Mouse (Mus musculus): Measurements from ENCODE around the gene AC170998.1. TPM values are rescaled to one million over a fixed set of nuclear protein-coding genes. Genes with fewer than 3 reads are reported as not detected.
"Not testable (repeated sequence)": the region's sequence is repeated elsewhere in the genome, so short reads cannot be mapped to it uniquely, and the experiment has no call there.

AC170998.1 gene
- polyA plus RNA-seq, 1 experiment from 2014 or later: 2.3 TPM

GRCm38 (mm10) chr17:28761871-28762270, 36.0 kb downstream of the AC170998.1 start:
- Histone ChIP-seq H3K4me1 (ENCODE audit: control insufficient read depth, insufficient read depth, low read length) (no peaks in the 10 kb centered on the region), H3K9ac (ENCODE audit: low read depth, low read length) (no peak overlapping the region), H3K27me3 (ENCODE audit: control insufficient read depth, insufficient read depth, low read depth, low read length) (no peaks in the 10 kb centered on the region), H3K36me3 (ENCODE audit: control insufficient read depth, insufficient read depth, low read length) (no peaks in the 10 kb centered on the region), H3K27ac (ENCODE audit: low read length) (no peak overlapping the region), H3K4me2 (ENCODE audit: low read length) (no peak overlapping the region), H3K9me3 (replicated peaks; ENCODE audit: control insufficient read depth, low read length, poor library complexity, severe bottlenecking) (no peaks in the 10 kb centered on the region), H3K4me3 (ENCODE audit: low read depth, low read length) (no peak overlapping the region)
- 14% methylated on average over 3 of the region's 3 CpGs for WGBS
- ATAC-seq: no peak

GRCm38 (mm10) chr17:28766203-28766602, 40.3 kb downstream of the AC170998.1 start:
- Histone ChIP-seq H3K4me1 (ENCODE audit: control insufficient read depth, insufficient read depth, low read length) (peaks cover 14% of the 10 kb centered on the region), H3K4me3 (ENCODE audit: low read depth, low read length) (no peak overlapping the region), H3K27ac (ENCODE audit: low read length) (no peak overlapping the region), H3K9me3 (replicated peaks; ENCODE audit: control insufficient read depth, low read length, poor library complexity, severe bottlenecking) (no peaks in the 10 kb centered on the region), H3K27me3 (ENCODE audit: control insufficient read depth, insufficient read depth, low read depth, low read length) (peaks cover 26% of the 10 kb centered on the region), H3K36me3 (ENCODE audit: control insufficient read depth, insufficient read depth, low read length) (no peaks in the 10 kb centered on the region), H3K9ac (ENCODE audit: low read depth, low read length) (no peak overlapping the region), H3K4me2 (ENCODE audit: low read length) (no peak overlapping the region)
- 68% methylated on average over 3 of the region's 3 CpGs for WGBS
- ATAC-seq: no peak

GRCm38 (mm10) chr17:28766781-28767515, 41.1 kb downstream of the AC170998.1 start:
- peaks cover 14% of the 10 kb centered on the region for H3K4me1 ChIP-seq (ENCODE audit: control insufficient read depth, insufficient read depth, low read length)
- H3K36me3 ChIP-seq (ENCODE audit: control insufficient read depth, insufficient read depth, low read length): no peaks in the 10 kb centered on the region
- no peak for ATAC-seq
- H3K27ac ChIP-seq (ENCODE audit: low read length): no peak overlapping the region
- H3K9ac ChIP-seq (ENCODE audit: low read depth, low read length): no peak overlapping the region
- H3K27me3 ChIP-seq (ENCODE audit: control insufficient read depth, insufficient read depth, low read depth, low read length): peaks cover 26% of the 10 kb centered on the region
- no peak overlapping the region for H3K4me2 ChIP-seq (ENCODE audit: low read length)
- no peak overlapping the region for H3K4me3 ChIP-seq (ENCODE audit: low read depth, low read length)
- WGBS: 73% methylated on average over 11 of the region's 11 CpGs
- H3K9me3 ChIP-seq (replicated peaks; ENCODE audit: control insufficient read depth, low read length, poor library complexity, severe bottlenecking): no peaks in the 10 kb centered on the region

GRCm38 (mm10) chr17:28769121-28769874, 43.4 kb downstream of the AC170998.1 start, which contains the start of gene Mapk13:
TSS of gene Mapk13 (plus strand) at chr17:28769297.
- Histone ChIP-seq H3K36me3 (ENCODE audit: control insufficient read depth, insufficient read depth, low read length) (no peaks in the 10 kb centered on the region), H3K4me1 (ENCODE audit: control insufficient read depth, insufficient read depth, low read length) (peaks cover 14% of the 10 kb centered on the region), H3K27me3 (ENCODE audit: control insufficient read depth, insufficient read depth, low read depth, low read length) (peaks cover 26% of the 10 kb centered on the region), H3K9me3 (replicated peaks; ENCODE audit: control insufficient read depth, low read length, poor library complexity, severe bottlenecking) (no peaks in the 10 kb centered on the region), H3K4me3 (ENCODE audit: low read depth, low read length) (peak within 1 kb of the TSS; percentile 38), H3K4me2 (ENCODE audit: low read length) (peak within 1 kb of the TSS; percentile 60), H3K27ac (ENCODE audit: low read length) (no peak within 1 kb of the TSS), H3K9ac (ENCODE audit: low read depth, low read length) (peak within 1 kb of the TSS; percentile 33)
- ATAC-seq: no peak
- 1% methylated on average over 44 of the region's 58 CpGs for WGBS

GRCm38 (mm10) chr17:28769875-28770421, 44.1 kb downstream of the AC170998.1 start:
- Histone ChIP-seq H3K27ac (ENCODE audit: low read length) (no peak overlapping the region), H3K4me3 (ENCODE audit: low read depth, low read length) (peak overlapping the region; percentile 38), H3K9me3 (replicated peaks; ENCODE audit: control insufficient read depth, low read length, poor library complexity, severe bottlenecking) (no peaks in the 10 kb centered on the region), H3K27me3 (ENCODE audit: control insufficient read depth, insufficient read depth, low read depth, low read length) (peaks cover 26% of the 10 kb centered on the region), H3K9ac (ENCODE audit: low read depth, low read length) (peak overlapping the region; percentile 33), H3K4me2 (ENCODE audit: low read length) (peak overlapping the region; percentile 60), H3K4me1 (ENCODE audit: control insufficient read depth, insufficient read depth, low read length) (peaks cover 14% of the 10 kb centered on the region), H3K36me3 (ENCODE audit: control insufficient read depth, insufficient read depth, low read length) (no peaks in the 10 kb centered on the region)
- ATAC-seq: no peak
- WGBS: 5% methylated on average over 24 of the region's 24 CpGs

GRCm38 (mm10) chr17:28771289-28771688, 45.4 kb downstream of the AC170998.1 start:
- Histone ChIP-seq H3K36me3 (ENCODE audit: control insufficient read depth, insufficient read depth, low read length) (no peaks in the 10 kb centered on the region), H3K9ac (ENCODE audit: low read depth, low read length) (no peak overlapping the region), H3K4me1 (ENCODE audit: control insufficient read depth, insufficient read depth, low read length) (peaks cover 14% of the 10 kb centered on the region), H3K27me3 (ENCODE audit: control insufficient read depth, insufficient read depth, low read depth, low read length) (peaks cover 26% of the 10 kb centered on the region), H3K27ac (ENCODE audit: low read length) (no peak overlapping the region), H3K4me2 (ENCODE audit: low read length) (no peak overlapping the region), H3K9me3 (replicated peaks; ENCODE audit: control insufficient read depth, low read length, poor library complexity, severe bottlenecking) (no peaks in the 10 kb centered on the region), H3K4me3 (ENCODE audit: low read depth, low read length) (no peak overlapping the region)
- WGBS: 96% methylated on average over 3 of the region's 5 CpGs
- ATAC-seq: no peak

GRCm38 (mm10) chr17:28774303-28774702, 48.4 kb downstream of the AC170998.1 start:
- WGBS: 99% methylated on average over 7 of the region's 9 CpGs
- not testable (repeated sequence) for H3K36me3 ChIP-seq (ENCODE audit: control insufficient read depth, insufficient read depth, low read length); H3K27ac ChIP-seq (ENCODE audit: low read length); H3K9ac ChIP-seq (ENCODE audit: low read depth, low read length); H3K9me3 ChIP-seq (replicated peaks; ENCODE audit: control insufficient read depth, low read length, poor library complexity, severe bottlenecking); H3K4me1 ChIP-seq (ENCODE audit: control insufficient read depth, insufficient read depth, low read length); ATAC-seq; H3K4me3 ChIP-seq (ENCODE audit: low read depth, low read length); H3K4me2 ChIP-seq (ENCODE audit: low read length)
- peaks cover 13% of the 10 kb centered on the region for H3K27me3 ChIP-seq (ENCODE audit: control insufficient read depth, insufficient read depth, low read depth, low read length)

GRCm38 (mm10) chr17:28775161-28775560, 49.3 kb downstream of the AC170998.1 start:
- whole genome bisulfite sequencing: 90% methylated on average over 4 of the region's 4 CpGs
- H3K9me3 ChIP-seq (replicated peaks; ENCODE audit: control insufficient read depth, low read length, poor library complexity, severe bottlenecking): no peaks in the 10 kb centered on the region
- H3K27ac ChIP-seq (ENCODE audit: low read length): no peak overlapping the region
- H3K36me3 ChIP-seq (ENCODE audit: control insufficient read depth, insufficient read depth, low read length): no peaks in the 10 kb centered on the region
- H3K4me1 ChIP-seq (ENCODE audit: control insufficient read depth, insufficient read depth, low read length): peaks cover 1% of the 10 kb centered on the region
- H3K4me3 ChIP-seq (ENCODE audit: low read depth, low read length): no peak overlapping the region
- peaks cover 9% of the 10 kb centered on the region for H3K27me3 ChIP-seq (ENCODE audit: control insufficient read depth, insufficient read depth, low read depth, low read length)
- no peak overlapping the region for H3K4me2 ChIP-seq (ENCODE audit: low read length)
- no peak overlapping the region for H3K9ac ChIP-seq (ENCODE audit: low read depth, low read length)
- no peak for ATAC-seq

Measured in midbrain, embryonic 16.5 days (tissue).